Mouse (Mus musculus) midbrain, embryonic 16.5 days (tissue): ENCODE results near the gene Rrbp1. TPM values are rescaled to one million over a fixed set of nuclear protein-coding genes. Genes with fewer than 3 reads are reported as not detected.

Source experiments
- ATAC-seq: fragments of 200-750 bp; cut with Nextera tagmentation; 2 replicates; pipeline ENCODE4 v1.8.0; 2017; ENCODE audit warnings: moderate TSS enrichment
- H3K27ac ChIP-seq: fragments of 300-500 bp; sonication (generic); 2 replicates; pipeline ENCODE4 v1.5.1; 2014; ENCODE audit warnings: mild to moderate bottlenecking, low read length, mixed read lengths
- H3K27me3 ChIP-seq: fragments of 300-500 bp; sonication (generic); 2 replicates; pipeline ENCODE4 v1.6.1; 2014; ENCODE audit warnings: low read depth, low read length, mixed read lengths; ENCODE audit not compliant: control insufficient read depth, insufficient read depth
- H3K36me3 ChIP-seq: fragments of 300-500 bp; sonication (generic); 2 replicates; pipeline ENCODE4 v1.6.1; 2014; ENCODE audit warnings: mild to moderate bottlenecking, low read length, moderate library complexity, mixed read lengths; ENCODE audit not compliant: control insufficient read depth, insufficient read depth
- H3K4me1 ChIP-seq: fragments of 300-500 bp; sonication (generic); 2 replicates; pipeline ENCODE4 v1.6.1; 2014; ENCODE audit warnings: mild to moderate bottlenecking, low read length, mixed read lengths; ENCODE audit not compliant: control insufficient read depth, insufficient read depth
- H3K4me2 ChIP-seq: fragments of 300-500 bp; sonication (generic); 2 replicates; pipeline ENCODE4 v1.6.1; 2014; ENCODE audit warnings: mild to moderate bottlenecking, low read length, mixed read lengths
- H3K4me3 ChIP-seq: fragments of 300-500 bp; sonication (generic); 2 replicates; pipeline ENCODE4 v1.5.1; 2014; ENCODE audit warnings: low read depth, mild to moderate bottlenecking, low read length, moderate library complexity, mixed read lengths
- H3K9ac ChIP-seq: fragments of 300-500 bp; sonication (generic); 2 replicates; pipeline ENCODE4 v1.6.1; 2014; ENCODE audit warnings: low read depth, low read length, mixed read lengths
- H3K9me3 ChIP-seq: fragments of 300-500 bp; sonication (generic); replicated peaks from 2 replicates; pipeline ENCODE4 v1.6.1; 2014; ENCODE audit warnings: mild to moderate bottlenecking, low read length, mixed read lengths; ENCODE audit not compliant: control insufficient read depth, poor library complexity, severe bottlenecking
- WGBS: fragments of 180-500 bp; shearing (Covaris S2); extraction: QIAGEN DNeasy Blood & Tissue Kit; methylation state at CpG from one replicate; pipeline ENCODE4 v1.1.7; 2014; 5-methylcytosine and 5-hydroxymethylcytosine counted together
- polyA plus RNA-seq: library from polyadenylated mRNA; unstranded; fragments of >200 nt; fragmentation: Nextera tagmentation; extraction: Ambion mirVana; gene quantifications from 2 replicates; pipeline ENCODE4 v1.2.1, GENCODE M21; 2015

Gene Rrbp1
- polyA plus RNA-seq, 1 experiment from 2014 or later: 24.1 TPM

DNA sequence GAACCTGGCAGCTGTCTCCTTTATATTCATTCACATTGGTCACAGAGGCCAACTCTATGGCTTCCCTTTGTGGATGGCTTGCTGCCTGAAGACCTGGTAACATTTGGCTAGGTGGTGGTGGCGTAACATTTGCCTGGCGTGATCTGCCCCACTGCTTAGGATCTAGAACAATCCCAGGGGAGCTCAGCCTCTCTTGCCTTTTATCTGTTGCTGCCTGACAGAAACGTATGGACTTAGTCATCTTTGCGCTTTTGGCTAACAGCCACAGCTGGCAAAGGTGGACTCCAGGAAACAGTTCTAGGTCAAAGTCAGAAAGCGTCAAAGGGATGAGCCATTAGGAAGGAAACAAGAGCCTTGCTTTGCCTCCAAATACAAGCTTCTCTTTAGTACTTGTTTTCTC lies 106.2 kb downstream of the Rrbp1 start:
- no peak overlapping the region for H3K9ac ChIP-seq
- H3K4me2 ChIP-seq: no peak overlapping the region
- H3K4me1 ChIP-seq: no peaks in the 10 kb centered on the region
- no peak overlapping the region for H3K27ac ChIP-seq
- H3K4me3 ChIP-seq: no peak overlapping the region
- ATAC-seq: no peak
- H3K36me3 ChIP-seq: no peaks in the 10 kb centered on the region
- no peaks in the 10 kb centered on the region for H3K9me3 ChIP-seq
- H3K27me3 ChIP-seq: no peaks in the 10 kb centered on the region
- WGBS: 86% methylated on average over 5 of the region's 5 CpGs

- H3K36me3 ChIP-seq: no peaks in the 10 kb centered on the region
- H3K4me2 ChIP-seq: no peak overlapping the region
- H3K27me3 ChIP-seq: no peaks in the 10 kb centered on the region
- 85% methylated on average over 9 of the region's 9 CpGs for WGBS
- no peak overlapping the region for H3K9ac ChIP-seq
- ATAC-seq: no peak
- H3K9me3 ChIP-seq: no peaks in the 10 kb centered on the region
- H3K4me1 ChIP-seq: no peaks in the 10 kb centered on the region
- H3K4me3 ChIP-seq: no peak overlapping the region
- no peak overlapping the region for H3K27ac ChIP-seq
Observed at GRCm38 (mm10) chr2:143903376-143904045, 107.6 kb downstream of the Rrbp1 start.

- Histone ChIP-seq H3K4me3 (no peak overlapping the region), H3K27me3 (no peaks in the 10 kb centered on the region), H3K4me2 (no peak overlapping the region), H3K27ac (no peak overlapping the region), H3K36me3 (no peaks in the 10 kb centered on the region), H3K4me1 (no peaks in the 10 kb centered on the region), H3K9ac (no peak overlapping the region), H3K9me3 (no peaks in the 10 kb centered on the region)
- no peak for ATAC-seq
- WGBS: 84% methylated on average over 5 of the region's 5 CpGs
Observed at GRCm38 (mm10) chr2:143900821-143901351, 110.2 kb downstream of the Rrbp1 start.

DNA sequence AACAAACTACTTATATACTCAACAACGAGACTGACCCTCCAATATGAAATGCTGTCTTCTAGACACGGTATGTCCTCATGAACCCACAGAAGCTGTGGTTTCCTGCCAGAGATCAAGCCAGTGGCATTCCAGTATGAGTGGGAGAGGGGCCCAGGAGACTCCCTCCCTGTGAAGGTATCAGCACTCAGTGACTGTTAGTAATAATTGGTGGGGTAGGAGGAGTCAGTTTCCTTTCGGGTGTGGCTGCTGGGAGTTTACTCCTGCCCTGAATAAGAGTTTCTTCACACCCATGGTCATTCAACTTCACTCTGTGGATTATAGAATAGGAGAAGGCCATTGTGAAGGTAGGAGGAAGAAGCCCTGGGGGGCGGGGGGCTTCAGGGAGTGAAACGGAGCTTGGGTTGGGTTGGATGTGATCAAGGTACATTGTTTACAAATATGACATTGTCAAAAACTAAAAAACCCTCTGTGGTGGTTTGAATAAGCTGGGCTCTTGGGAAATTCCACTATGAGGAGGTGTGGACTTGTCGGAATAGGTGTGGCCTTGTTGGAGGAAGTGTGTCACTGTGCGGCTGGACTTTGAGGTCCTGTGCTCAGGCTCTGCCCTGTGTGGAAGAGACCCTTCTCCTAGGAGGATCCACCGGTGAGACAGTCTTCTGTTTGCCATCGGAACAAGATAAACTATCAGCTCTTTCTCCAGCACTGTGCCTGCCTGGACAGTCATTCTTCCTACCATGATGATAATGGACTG lies 111.4 kb downstream of the Rrbp1 start:
- Histone ChIP-seq H3K9me3 (no peaks in the 10 kb centered on the region), H3K27me3 (no peaks in the 10 kb centered on the region), H3K4me3 (no peak overlapping the region), H3K4me1 (no peaks in the 10 kb centered on the region), H3K27ac (no peak overlapping the region), H3K9ac (no peak overlapping the region), H3K4me2 (no peak overlapping the region), H3K36me3 (no peaks in the 10 kb centered on the region)
- no peak for ATAC-seq
- 94% methylated on average over 9 of the region's 9 CpGs for WGBS

Other genes starting within 250 kb of the Rrbp1 start
- 1.7 and 2.0 TPM in 2 replicates for gene Bfsp1, start 148.1 kb downstream of the Rrbp1 start, polyA plus RNA-seq
- gene Dstn, start 95.9 kb downstream of the Rrbp1 start, polyA plus RNA-seq: 429 and 431 TPM in 2 replicates
- not detected in 2 replicates for gene Banf2, start 21.8 kb upstream of the Rrbp1 start, polyA plus RNA-seq